In the genomic region with DNA sequence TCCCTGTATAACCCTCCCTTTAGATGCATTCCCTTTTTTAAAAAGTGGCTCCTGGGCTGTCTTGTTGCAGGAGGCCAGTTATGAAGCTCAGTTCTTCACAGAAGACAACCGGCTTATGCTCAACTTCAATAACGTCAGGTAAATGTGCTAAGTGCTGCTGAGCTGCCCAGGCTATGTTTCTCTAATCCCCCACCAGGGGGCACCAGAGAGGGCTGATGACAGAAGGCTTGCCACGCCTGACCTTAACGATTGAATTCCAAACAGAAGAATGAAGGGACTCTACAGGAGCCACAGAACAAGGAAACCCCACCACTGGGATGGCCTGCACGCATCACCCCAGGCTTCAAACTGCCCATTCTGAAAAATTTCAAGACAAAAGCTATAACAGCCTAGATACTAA, we compare ENCODE assay signal across 8 mouse cellular contexts. TPM values are rescaled to one million over a fixed set of nuclear protein-coding genes. Genes with fewer than 3 reads are reported as not detected.
DNase-seq lines count a peak whose midpoint lies in the region; ATAC-seq and TF ChIP-seq lines count a peak whose summit lies in the region.

No protein-coding gene starts in this region.

- no peak overlapping the region for H3K9ac ChIP-seq in midbrain, postnatal 0 days (replicated peaks; ENCODE audit: low read length, poor library complexity, severe bottlenecking)
- H3K9ac ChIP-seq in stomach, postnatal 0 days (ENCODE audit: low read length), result no peak overlapping the region

- ATAC-seq in midbrain, postnatal 0 days (ENCODE audit: low FRiP score), result no peak
- ATAC-seq in stomach, postnatal 0 days (ENCODE audit: low FRiP score, low TSS enrichment), result peak; percentile 45

- H3K4me1 ChIP-seq in midbrain, postnatal 0 days (ENCODE audit: insufficient read depth, low read length), result peaks cover 8% of the 10 kb centered on the region
- no peaks in the 10 kb centered on the region for H3K4me1 ChIP-seq in stomach, postnatal 0 days (replicated peaks; ENCODE audit: control insufficient read depth, insufficient read depth)

- DNase-seq in heart, adult 18-20 months, result peak; percentile 37 to 81
- no peak for DNase-seq in heart, postnatal 25 days (ENCODE audit: low spot score)
- DNase-seq in T-cell, adult 2 months (ENCODE audit: low spot score), result peak; percentile 41
- DNase-seq in cerebellum, postnatal 14 days, result peak; percentile 93 to 94
- peak; percentile 57 to 75 for DNase-seq in gastrocnemius, postnatal 4 days (ENCODE audit: low spot score in 2 of 2)
- peak; percentile 56 to 76 for DNase-seq in layer of hippocampus, postnatal 14 days (ENCODE audit: low spot score in 2 of 2)
- DNase-seq in midbrain, postnatal 0 days (ENCODE audit: low spot score), result peak; percentile 78
- DNase-seq in stomach, postnatal 0 days (ENCODE audit: low spot score), result peak; percentile 85

- intact Hi-C loops in heart, postnatal 25 days (cut with DNase I), result loop anchor here (2.0 kb wide), 1 partner anchor 80 kb away; no protein-coding TSS in a partner anchor

- H3K36me3 ChIP-seq in midbrain, postnatal 0 days (ENCODE audit: insufficient read depth, low read length), result no peaks in the 10 kb centered on the region
- no peaks in the 10 kb centered on the region for H3K36me3 ChIP-seq in stomach, postnatal 0 days (ENCODE audit: control insufficient read depth, insufficient read depth, low read length)

- WGBS in midbrain, postnatal 0 days, result 14% methylated on average over 5 of the region's 5 CpGs
- WGBS in stomach, postnatal 0 days, result 7% methylated on average over 5 of the region's 5 CpGs

- TF ChIP-seq EP300 in stomach, postnatal 0 days (optimal IDR thresholded peaks at IDR 0.05), result no peak

- H3K4me2 ChIP-seq in midbrain, postnatal 0 days (ENCODE audit: low read depth, low read length, poor library complexity, severe bottlenecking), result no peak overlapping the region
- H3K4me2 ChIP-seq in stomach, postnatal 0 days (replicated peaks; ENCODE audit: low read depth), result no peak overlapping the region

- peak; percentile 81 for TF ChIP-seq CTCF in midbrain, postnatal 0 days (IDR thresholded peaks at IDR 0.05)
- TF ChIP-seq CTCF in stomach, postnatal 0 days (IDR thresholded peaks at IDR 0.05; ENCODE audit: low read depth), result peak; percentile 89

- H3K27me3 ChIP-seq in midbrain, postnatal 0 days (ENCODE audit: insufficient read depth, low read length), result no peaks in the 10 kb centered on the region
- no peaks in the 10 kb centered on the region for H3K27me3 ChIP-seq in stomach, postnatal 0 days (ENCODE audit: control insufficient read depth, insufficient read depth, low read length)

- H3K9me3 ChIP-seq in midbrain, postnatal 0 days (ENCODE audit: low read length), result no peaks in the 10 kb centered on the region
- no peaks in the 10 kb centered on the region for H3K9me3 ChIP-seq in stomach, postnatal 0 days (ENCODE audit: control insufficient read depth, low read length)

- H3K4me3 ChIP-seq in midbrain, postnatal 0 days (ENCODE audit: low read depth, low read length), result no peak overlapping the region
- no peak overlapping the region for H3K4me3 ChIP-seq in stomach, postnatal 0 days (ENCODE audit: low read depth, low read length)

- no peak overlapping the region for H3K27ac ChIP-seq in midbrain, postnatal 0 days (ENCODE audit: low read depth, low read length)
- H3K27ac ChIP-seq in stomach, postnatal 0 days (replicated peaks), result no peak overlapping the region

RNA-seq across cellular contexts. Expression of gene Bpifb5, which starts 8.4 kb away (rescaled TPM):
- total RNA-seq in heart, adult 18-20 months (2021), result not detected
- total RNA-seq in heart, postnatal 25 days (2021), result not detected
- under 1 TPM; 0.17 to 0.21 TPM for total RNA-seq in gastrocnemius, postnatal 4 days (2021)
- not detected for total RNA-seq in layer of hippocampus, postnatal 14 days (2021)
- 0.44 and 0.52 TPM in 2 replicates for total RNA-seq in midbrain, postnatal 0 days (2014; rRNA removed)
- 0.27 TPM in 1 of 2 replicates, not detected in the other for polyA plus RNA-seq in midbrain, postnatal 0 days (2015; fragmentation: Nextera tagmentation; extraction: Ambion mirVana)
- 12.1 and 12.2 TPM in 2 replicates for polyA plus RNA-seq in stomach, postnatal 0 days (2015; fragmentation: Nextera tagmentation; extraction: Ambion mirVana)

RNA-seq across cellular contexts. Expression of gene Bpifb1, which starts 24.6 kb away (rescaled TPM):
- 1 to 10 TPM in 1 of 2 experiments, not detected in 1; 9.4 TPM for total RNA-seq in heart, adult 18-20 months (2021)
- total RNA-seq in heart, postnatal 25 days (2021), result under 1 TPM in 1 of 2 experiments, not detected in 1; 0.17 TPM
- total RNA-seq in gastrocnemius, postnatal 4 days (2021), result not detected
- total RNA-seq in layer of hippocampus, postnatal 14 days (2021), result under 1 TPM; 0.48 to 0.71 TPM
- total RNA-seq in midbrain, postnatal 0 days (2014; rRNA removed), result 0.27 and 0.47 TPM in 2 replicates
- polyA plus RNA-seq in midbrain, postnatal 0 days (2015; fragmentation: Nextera tagmentation; extraction: Ambion mirVana), result 0.72 and 0.83 TPM in 2 replicates
- polyA plus RNA-seq in stomach, postnatal 0 days (2015; fragmentation: Nextera tagmentation; extraction: Ambion mirVana), result 10,886 and 11,427 TPM in 2 replicates

RNA-seq across cellular contexts. Expression of gene Bpifb9a, which starts 42.5 kb away (rescaled TPM):
- not detected for total RNA-seq in heart, adult 18-20 months (2021)
- total RNA-seq in heart, postnatal 25 days (2021), result not detected
- total RNA-seq in gastrocnemius, postnatal 4 days (2021), result not detected
- not detected for total RNA-seq in layer of hippocampus, postnatal 14 days (2021)
- total RNA-seq in midbrain, postnatal 0 days (2014; rRNA removed), result not detected in 2 replicates
- polyA plus RNA-seq in midbrain, postnatal 0 days (2015; fragmentation: Nextera tagmentation; extraction: Ambion mirVana), result 0.47 TPM in 1 of 2 replicates, not detected in the other
- not detected in 2 replicates for polyA plus RNA-seq in stomach, postnatal 0 days (2015; fragmentation: Nextera tagmentation; extraction: Ambion mirVana)

RNA-seq across cellular contexts. Expression of gene Bpifa5, which starts 52.8 kb away (rescaled TPM):
- total RNA-seq in heart, adult 18-20 months (2021), result not detected
- total RNA-seq in heart, postnatal 25 days (2021), result not detected
- total RNA-seq in gastrocnemius, postnatal 4 days (2021), result not detected
- not detected for total RNA-seq in layer of hippocampus, postnatal 14 days (2021)
- total RNA-seq in midbrain, postnatal 0 days (2014; rRNA removed), result not detected in 2 replicates
- polyA plus RNA-seq in midbrain, postnatal 0 days (2015; fragmentation: Nextera tagmentation; extraction: Ambion mirVana), result not detected in 2 replicates
- polyA plus RNA-seq in stomach, postnatal 0 days (2015; fragmentation: Nextera tagmentation; extraction: Ambion mirVana), result not detected in 2 replicates
